Mouse (Mus musculus): Measurements from ENCODE around the gene Rnft1. TPM values are rescaled to one million over a fixed set of nuclear protein-coding genes. Genes with fewer than 3 reads are reported as not detected.
"Not testable (repeated sequence)": the region's sequence is repeated elsewhere in the genome, so short reads cannot be mapped to it uniquely, and the experiment has no call there.

Rnft1 gene
- polyA plus RNA-seq (2015; fragmentation: Nextera tagmentation; extraction: Ambion mirVana), result 17.8 and 17.9 TPM in 2 replicates

DNA sequence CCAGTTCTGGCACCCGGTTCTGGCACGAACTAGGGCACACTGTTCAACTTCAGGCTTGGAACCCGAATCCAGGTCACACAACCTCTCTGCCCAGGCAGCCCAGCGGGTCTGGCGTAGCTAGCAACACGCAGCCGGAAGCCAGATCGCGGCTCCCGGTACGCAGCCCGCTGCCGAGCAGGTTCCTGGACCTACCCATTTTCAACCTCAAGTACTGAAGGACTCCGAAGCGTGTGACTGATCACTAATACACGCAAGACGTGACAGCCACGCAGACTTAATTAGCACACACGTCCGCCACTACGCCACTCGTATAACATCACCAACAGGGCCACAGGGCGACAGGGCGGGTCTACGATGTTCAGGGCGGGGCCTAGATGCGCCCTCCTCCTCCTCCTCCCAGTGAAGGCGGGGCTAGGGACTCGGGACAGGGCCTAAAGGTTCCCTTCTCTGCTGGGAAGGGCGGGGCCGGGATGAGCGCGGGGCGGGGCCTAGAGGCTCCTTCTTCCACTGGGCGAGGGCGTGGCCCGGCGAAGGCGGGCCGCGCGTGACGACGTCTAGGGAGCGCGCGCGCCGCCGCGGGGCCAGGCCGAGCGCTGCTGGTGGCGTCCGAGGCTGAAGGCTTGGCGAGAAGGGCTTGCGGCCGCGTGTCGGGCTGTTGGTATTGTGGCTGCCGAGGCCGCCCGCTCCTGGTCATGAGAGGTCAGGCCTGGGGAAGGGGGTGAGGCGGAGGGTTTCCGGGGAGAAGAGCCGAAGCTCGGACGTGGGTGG is at the start of gene Rnft1:
Gene Rnft1, plus strand, starts transcription at position 557 of the 768 bp plus-strand sequence.
- peak within 1 kb of the TSS; percentile 72 for H3K9ac ChIP-seq
- H3K27me3 ChIP-seq, result no peaks in the 10 kb centered on the region
- under 1% methylated on average over 67 of the region's 68 CpGs for WGBS
- H3K27ac ChIP-seq (replicated peaks), result peak within 1 kb of the TSS; percentile 84
- 0 out of 2 replicates have a peak, but pooled peaks cover under 1% of the 10 kb centered on the region for H3K36me3 ChIP-seq
- peak; percentile 98 for ATAC-seq (ENCODE audit: low FRiP score, low read depth)
- peaks cover 10% of the 10 kb centered on the region for H3K4me1 ChIP-seq (replicated peaks)
- no peaks in the 10 kb centered on the region for H3K9me3 ChIP-seq
- peak within 1 kb of the TSS; percentile 72 for H3K4me2 ChIP-seq
- H3K4me3 ChIP-seq, result peak within 1 kb of the TSS; percentile 58

DNA sequence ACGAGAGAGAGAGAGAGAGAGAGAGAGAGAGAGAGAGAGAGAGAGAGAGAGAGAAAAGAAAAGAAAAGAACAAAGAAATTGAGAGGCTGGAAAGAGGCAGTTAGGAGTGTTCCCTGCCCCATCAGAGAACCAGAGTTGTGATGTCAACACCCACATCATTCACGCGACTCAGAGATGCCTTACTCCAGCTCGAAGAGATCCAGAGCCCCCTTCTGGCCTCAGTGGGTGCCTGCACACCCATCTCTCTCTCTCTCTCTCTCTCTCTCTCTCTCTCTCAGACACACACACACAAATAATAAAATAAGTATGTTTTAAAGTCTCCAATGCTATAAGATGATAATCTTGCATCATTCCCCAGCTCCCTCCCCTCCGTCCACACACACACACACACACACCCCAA is 47.6 kb upstream of the Rnft1 start:
- H3K27me3 ChIP-seq, result no peaks in the 10 kb centered on the region
- WGBS, result 30% methylated on average over 5 of the region's 5 CpGs
- ATAC-seq (ENCODE audit: low FRiP score, low read depth), result no peak

DNA sequence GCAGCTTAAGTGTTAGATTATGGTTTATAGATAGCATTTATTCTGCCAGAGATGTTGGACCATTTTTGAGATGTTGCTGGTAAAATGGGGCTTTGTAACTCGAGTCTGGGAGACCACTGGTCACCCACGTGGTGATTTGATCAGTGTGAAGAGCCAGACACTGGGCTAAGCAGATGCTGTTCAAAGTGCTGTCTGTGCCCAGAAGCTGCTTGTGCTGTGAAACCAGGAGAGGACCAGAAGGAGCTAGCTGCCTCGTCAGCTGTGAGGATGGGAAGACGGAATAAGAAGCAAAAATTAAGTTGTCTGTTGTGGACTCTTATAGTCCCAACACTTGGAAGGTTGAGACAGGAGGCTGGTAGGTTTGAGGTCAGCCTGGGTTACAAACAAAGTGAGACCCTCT is 46.2 kb upstream of the Rnft1 start:
- WGBS, result 51% methylated on average over 4 of the region's 4 CpGs
- no peak for ATAC-seq (ENCODE audit: low FRiP score, low read depth)
- H3K27ac ChIP-seq (replicated peaks), result no peak overlapping the region

More for the DNA sequence above, 47.6 kb upstream of the Rnft1 start:
- Histone ChIP-seq H3K36me3 (no peaks in the 10 kb centered on the region), H3K27ac (replicated peaks) (no peak overlapping the region), H3K4me1 (replicated peaks) (peaks cover 9% of the 10 kb centered on the region; the same call in 1 of the 2 replicates), H3K4me3 (no peak overlapping the region), H3K9me3 (no peaks in the 10 kb centered on the region), H3K4me2 (peak overlapping the region; percentile 32; the same call in 1 of the 2 replicates), H3K9ac (no peak overlapping the region)

DNA sequence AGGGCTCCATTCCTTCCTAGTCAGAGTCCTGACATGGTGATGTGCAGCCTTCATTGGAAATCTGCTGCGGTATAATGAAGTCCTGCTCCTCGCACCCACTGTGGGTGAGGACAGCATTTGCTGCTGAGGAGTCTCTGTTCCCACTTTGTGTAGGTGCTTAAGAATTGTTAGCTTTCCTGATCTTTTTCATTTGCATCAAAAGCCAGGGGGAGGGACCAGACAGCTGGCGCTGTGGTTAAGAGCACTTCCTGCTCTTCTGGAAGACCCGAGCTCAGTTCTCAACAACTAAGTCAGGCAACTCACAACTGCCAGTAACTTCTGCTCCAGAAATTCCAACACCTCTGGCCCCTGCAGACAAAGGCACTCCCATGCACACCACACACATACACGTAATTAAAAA is 43.7 kb upstream of the Rnft1 start:
- H3K36me3 ChIP-seq, result no peaks in the 10 kb centered on the region
- H3K9me3 ChIP-seq, result no peaks in the 10 kb centered on the region
- peaks cover 9% of the 10 kb centered on the region; the same call in 1 of the 2 replicates for H3K4me1 ChIP-seq (replicated peaks)
- H3K9ac ChIP-seq, result no peak overlapping the region
- no peak overlapping the region for H3K4me2 ChIP-seq
- H3K27me3 ChIP-seq, result no peaks in the 10 kb centered on the region
- no peak for ATAC-seq (ENCODE audit: low FRiP score, low read depth)
- H3K4me3 ChIP-seq, result no peak overlapping the region
- H3K27ac ChIP-seq (replicated peaks), result no peak overlapping the region
- 67% methylated on average over 5 of the region's 5 CpGs for WGBS

More for the DNA sequence above, 46.2 kb upstream of the Rnft1 start:
- no peaks in the 10 kb centered on the region for H3K9me3 ChIP-seq
- no peaks in the 10 kb centered on the region for H3K36me3 ChIP-seq
- no peak overlapping the region for H3K4me3 ChIP-seq
- H3K9ac ChIP-seq, result no peak overlapping the region
- peaks cover 9% of the 10 kb centered on the region; the same call in 1 of the 2 replicates for H3K4me1 ChIP-seq (replicated peaks)
- no peak overlapping the region for H3K4me2 ChIP-seq
- H3K27me3 ChIP-seq, result no peaks in the 10 kb centered on the region

DNA sequence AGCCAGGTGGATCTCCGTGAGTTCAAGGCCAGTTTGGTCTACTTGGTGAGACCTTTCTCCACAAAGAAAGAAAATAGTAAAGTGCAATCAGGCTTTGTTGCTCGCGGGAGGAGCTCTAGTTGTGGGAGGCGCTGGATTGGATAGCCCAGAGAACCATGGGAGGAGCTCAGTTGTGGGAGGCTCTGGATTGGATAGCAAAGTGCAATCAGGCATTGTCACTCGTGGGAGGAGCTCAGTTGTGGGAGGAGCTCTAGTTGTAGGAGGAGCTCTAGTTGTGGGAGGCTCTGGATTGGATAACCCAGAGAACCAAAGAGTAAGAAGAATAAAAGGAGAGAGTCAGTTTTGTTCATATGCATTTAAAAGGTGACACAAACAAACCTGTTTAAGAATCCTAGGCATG is 30.5 kb upstream of the Rnft1 start:
- ATAC-seq (ENCODE audit: low FRiP score, low read depth), result no peak
- no peaks in the 10 kb centered on the region for H3K36me3 ChIP-seq
- H3K4me2 ChIP-seq, result no peak overlapping the region
- H3K4me1 ChIP-seq (replicated peaks), result no peaks in the 10 kb centered on the region
- no peaks in the 10 kb centered on the region for H3K9me3 ChIP-seq
- no peak overlapping the region for H3K4me3 ChIP-seq
- WGBS, result 91% methylated on average over 5 of the region's 5 CpGs
- H3K27me3 ChIP-seq, result no peaks in the 10 kb centered on the region
- no peak overlapping the region for H3K9ac ChIP-seq
- no peak overlapping the region for H3K27ac ChIP-seq (replicated peaks)

DNA sequence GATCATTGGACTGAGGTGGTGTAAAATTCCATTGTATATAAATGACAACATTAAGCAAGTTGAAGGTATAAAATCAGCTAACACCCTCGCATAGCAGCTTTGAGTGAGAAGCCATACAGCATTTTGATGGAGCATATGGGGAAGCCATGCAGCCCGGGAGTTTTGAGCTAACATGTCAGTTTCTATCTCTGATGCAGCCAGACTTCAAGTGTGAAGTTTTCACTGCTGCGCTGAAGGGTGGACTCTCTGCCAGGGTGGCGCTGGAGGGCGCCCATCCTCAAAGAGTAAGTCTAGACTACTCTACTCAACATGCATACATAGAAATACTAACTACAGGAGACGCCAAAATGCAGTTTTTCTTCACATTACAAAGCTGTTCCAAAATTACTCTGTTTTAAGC is 26.9 kb upstream of the Rnft1 start:
- H3K36me3 ChIP-seq, result no peaks in the 10 kb centered on the region
- H3K4me1 ChIP-seq (replicated peaks), result no peaks in the 10 kb centered on the region
- ATAC-seq (ENCODE audit: low FRiP score, low read depth), result no peak
- no peaks in the 10 kb centered on the region for H3K27me3 ChIP-seq
- no peak overlapping the region for H3K27ac ChIP-seq (replicated peaks)
- H3K4me2 ChIP-seq, result no peak overlapping the region
- H3K9ac ChIP-seq, result no peak overlapping the region
- WGBS, result 88% methylated on average over 6 of the region's 6 CpGs
- H3K4me3 ChIP-seq, result no peak overlapping the region
- H3K9me3 ChIP-seq, result no peaks in the 10 kb centered on the region

DNA sequence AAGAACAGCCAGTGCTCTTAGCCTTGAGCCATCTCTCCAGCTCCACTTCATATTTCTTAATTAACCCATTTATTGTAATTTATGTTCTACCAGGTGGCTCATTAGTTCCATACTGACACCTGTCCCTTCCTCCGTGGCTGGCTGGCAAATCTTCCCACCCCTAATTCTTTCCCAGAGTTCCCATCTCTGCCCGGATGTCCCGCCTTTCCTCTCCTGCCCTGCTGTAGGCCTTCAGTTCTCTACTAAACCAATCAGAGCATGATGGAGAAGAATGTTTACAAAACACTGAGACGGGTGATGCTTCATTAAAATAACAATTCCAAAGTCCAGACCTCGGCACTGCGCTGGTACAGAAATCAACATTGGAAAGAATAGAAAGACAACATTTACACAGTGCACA is 25.6 kb upstream of the Rnft1 start:
- WGBS, result 91% methylated on average over 6 of the region's 6 CpGs
- Histone ChIP-seq H3K27ac (replicated peaks) (no peak overlapping the region), H3K4me1 (replicated peaks) (no peaks in the 10 kb centered on the region), H3K36me3 (no peaks in the 10 kb centered on the region), H3K9ac (no peak overlapping the region), H3K27me3 (no peaks in the 10 kb centered on the region), H3K4me2 (no peak overlapping the region), H3K9me3 (no peaks in the 10 kb centered on the region), H3K4me3 (no peak overlapping the region)
- ATAC-seq (ENCODE audit: low FRiP score, low read depth), result no peak

DNA sequence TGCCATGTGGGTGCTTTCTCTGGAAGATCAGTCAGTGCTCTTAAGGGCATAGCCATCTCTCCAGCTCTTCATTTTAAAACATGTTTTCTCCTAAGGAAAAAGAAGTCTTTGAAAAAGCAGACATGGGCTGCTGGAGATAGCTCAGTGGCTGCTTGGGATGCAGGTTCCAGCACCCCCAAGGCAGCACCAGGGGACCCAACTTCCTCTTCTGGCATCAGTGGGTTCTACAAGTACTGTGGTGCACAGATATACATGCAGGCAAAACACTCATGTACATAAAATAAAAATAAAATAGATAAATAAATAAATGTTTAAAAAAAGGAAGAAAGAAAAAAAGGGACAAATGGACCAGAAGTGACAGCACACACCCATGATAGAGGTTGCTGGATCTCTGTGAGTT is 21.9 kb upstream of the Rnft1 start:
- ATAC-seq (ENCODE audit: low FRiP score, low read depth), result no peak
- no peaks in the 10 kb centered on the region for H3K4me1 ChIP-seq (replicated peaks)
- no peaks in the 10 kb centered on the region for H3K36me3 ChIP-seq
- no peaks in the 10 kb centered on the region for H3K27me3 ChIP-seq
- no peak overlapping the region for H3K4me3 ChIP-seq
- no peak overlapping the region for H3K9ac ChIP-seq
- H3K27ac ChIP-seq (replicated peaks), result no peak overlapping the region
- H3K4me2 ChIP-seq, result no peak overlapping the region
- H3K9me3 ChIP-seq, result no peaks in the 10 kb centered on the region

DNA sequence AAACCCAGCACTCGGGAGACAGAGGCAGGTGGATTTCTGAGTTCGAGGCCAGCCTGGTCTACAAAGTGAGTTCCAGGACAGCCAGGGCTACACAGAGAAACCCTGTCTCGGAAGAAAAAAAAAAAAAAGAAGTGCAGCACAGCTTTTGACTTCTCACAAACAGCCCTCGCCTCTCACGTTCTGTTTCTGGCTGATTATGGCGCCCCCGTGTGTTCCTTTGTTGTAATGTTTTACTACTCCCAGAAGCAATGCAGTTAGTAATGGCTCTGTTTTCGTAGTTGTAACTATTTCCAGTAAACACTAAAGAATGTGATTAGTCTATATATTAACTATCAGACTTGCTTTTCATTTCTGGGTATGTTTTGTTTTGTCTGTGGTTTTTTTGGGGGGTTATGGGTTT is 20.2 kb upstream of the Rnft1 start:
- ATAC-seq (ENCODE audit: low FRiP score, low read depth); H3K27ac ChIP-seq (replicated peaks); H3K4me1 ChIP-seq (replicated peaks); H3K36me3 ChIP-seq; H3K4me2 ChIP-seq; H3K4me3 ChIP-seq; H3K9me3 ChIP-seq; H3K9ac ChIP-seq; H3K27me3 ChIP-seq: not testable (repeated sequence)
- 18% methylated on average over 8 of the region's 8 CpGs for WGBS

DNA sequence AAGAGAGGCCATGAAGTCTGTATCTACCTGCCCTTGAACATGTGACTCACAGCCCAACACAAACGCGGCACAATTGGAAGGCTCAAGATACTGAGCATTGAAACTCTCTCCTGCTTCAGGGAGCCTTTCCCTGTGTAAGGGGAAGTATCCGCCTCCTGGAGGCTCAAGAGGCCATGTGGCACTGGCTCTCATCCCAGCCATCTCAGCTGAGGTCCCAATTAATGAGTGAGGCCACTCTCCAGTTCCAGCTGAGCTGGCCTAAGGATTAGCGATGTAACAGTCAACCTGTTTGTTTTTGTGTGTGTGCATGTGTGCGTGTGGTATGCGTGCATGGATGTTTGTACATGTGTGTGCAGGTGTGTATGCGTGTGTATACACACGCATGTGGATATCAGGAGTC is 16.1 kb upstream of the Rnft1 start:
- Histone ChIP-seq H3K4me3 (no peak overlapping the region), H3K4me1 (replicated peaks) (peaks cover 10% of the 10 kb centered on the region), H3K4me2 (no peak overlapping the region), H3K36me3 (no peaks in the 10 kb centered on the region), H3K9ac (no peak overlapping the region), H3K27ac (replicated peaks) (no peak overlapping the region), H3K9me3 (no peaks in the 10 kb centered on the region), H3K27me3 (no peaks in the 10 kb centered on the region)
- WGBS, result 77% methylated on average over 8 of the region's 8 CpGs
- ATAC-seq (ENCODE audit: low FRiP score, low read depth), result no peak

DNA sequence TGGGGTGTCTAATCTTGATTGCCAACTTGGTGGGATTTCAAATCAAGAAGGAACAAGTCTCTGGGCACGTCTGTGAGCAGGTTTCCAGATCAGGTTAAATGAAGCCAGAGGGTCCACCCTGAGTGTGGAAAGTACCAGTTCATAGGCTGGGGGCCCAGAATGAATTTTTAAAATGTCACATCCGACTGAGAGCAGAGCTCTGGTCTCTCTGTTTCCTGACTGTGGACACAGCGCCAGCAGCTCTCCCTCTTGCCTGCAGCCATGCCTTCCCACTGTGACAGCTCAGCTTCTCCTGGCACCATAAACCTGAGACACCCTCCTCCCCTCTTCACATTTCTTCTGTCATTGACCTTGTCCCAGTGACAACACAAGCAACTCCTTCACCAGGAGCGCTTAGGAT is 15.5 kb upstream of the Rnft1 start:
- no peak overlapping the region for H3K4me2 ChIP-seq
- no peaks in the 10 kb centered on the region for H3K27me3 ChIP-seq
- H3K27ac ChIP-seq (replicated peaks), result no peak overlapping the region
- peaks cover 10% of the 10 kb centered on the region for H3K4me1 ChIP-seq (replicated peaks)
- H3K4me3 ChIP-seq, result no peak overlapping the region
- H3K9ac ChIP-seq, result no peak overlapping the region
- ATAC-seq (ENCODE audit: low FRiP score, low read depth), result no peak
- 69% methylated on average over 4 of the region's 4 CpGs for WGBS
- H3K9me3 ChIP-seq, result no peaks in the 10 kb centered on the region
- H3K36me3 ChIP-seq, result no peaks in the 10 kb centered on the region

DNA sequence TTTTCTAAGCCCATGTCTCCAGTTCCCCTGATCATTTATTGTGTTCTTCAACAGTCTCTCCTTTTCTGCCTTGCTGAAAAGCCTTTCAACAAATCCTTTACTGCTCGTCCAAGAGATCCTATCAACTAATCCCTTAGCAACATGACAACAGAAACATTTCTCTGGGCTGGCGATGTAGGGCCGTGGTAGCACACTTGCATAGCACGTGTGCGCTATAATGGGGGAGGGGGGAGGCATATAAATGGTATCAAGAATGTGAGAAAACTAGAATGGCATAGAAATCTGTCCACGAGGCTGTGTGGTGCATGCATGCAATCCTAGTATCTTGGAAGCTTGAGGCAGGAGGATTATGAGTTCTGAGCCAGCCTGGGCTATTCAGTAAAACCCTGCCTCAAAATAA is 12.7 kb upstream of the Rnft1 start:
- Histone ChIP-seq H3K4me3 (no peak overlapping the region), H3K27me3 (no peaks in the 10 kb centered on the region), H3K9ac (no peak overlapping the region), H3K27ac (replicated peaks) (no peak overlapping the region; the same call in 1 of the 2 replicates), H3K9me3 (no peaks in the 10 kb centered on the region), H3K4me1 (replicated peaks) (peaks cover 10% of the 10 kb centered on the region), H3K36me3 (no peaks in the 10 kb centered on the region), H3K4me2 (no peak overlapping the region)
- 51% methylated on average over 6 of the region's 6 CpGs for WGBS
- no peak for ATAC-seq (ENCODE audit: low FRiP score, low read depth)
